Mouse (Mus musculus) cerebellum, adult 2 months (tissue): ENCODE measurements at regions not wholly inside any gene's neighbourhood (a gene's known extent, or its start where the extent isn't known, plus 50 kb on each side); places are given as distances from the start of the nearest gene placed in this dataset.

Experiments
- DNase-seq, 2 experiments: peaks; one replicate each; pipeline ENCODE4 v3.0.0; 2021
- H3K27ac ChIP-seq: fragments of 200-500 bp; 2 replicates; pipeline ENCODE4 v1.5.1; 2012; ENCODE audit warnings: low read length, control low read depth, inconsistent platforms; ENCODE audit not compliant: insufficient read depth
- H3K27me3 ChIP-seq: fragments of 200-500 bp; 2 replicates; pipeline ENCODE4 v1.6.1; 2012; ENCODE audit warnings: inconsistent platforms, mild to moderate bottlenecking, low read length, moderate library complexity; ENCODE audit not compliant: control insufficient read depth, insufficient read depth
- H3K4me1 ChIP-seq: fragments of 200-500 bp; 2 replicates; pipeline ENCODE4 v1.6.1; 2011; ENCODE audit warnings: low read length; ENCODE audit not compliant: control insufficient read depth, insufficient read depth
- H3K4me3 ChIP-seq: fragments of 200-500 bp; replicated peaks from 2 replicates; pipeline ENCODE3; 2011; ENCODE audit warnings: mild to moderate bottlenecking, low read depth, low read length, control low read depth; ENCODE audit not compliant: insufficient read depth
- CTCF ChIP-seq: fragments of 200-500 bp; IDR thresholded peaks from 2 replicates; pipeline ENCODE4 v1.5.1; 2011; ENCODE audit warnings: low read depth, mild to moderate bottlenecking, control low read depth, low read length, moderate library complexity, borderline replicate concordance; ENCODE audit not compliant: insufficient read depth
- POLR2A ChIP-seq: fragments of 200-500 bp; IDR thresholded peaks from 2 replicates; pipeline ENCODE4 v1.6.1; 2011; ENCODE audit warnings: low read length, control low read depth, borderline replicate concordance; ENCODE audit not compliant: insufficient read depth
- WGBS: fragments of 180-500 bp; shearing (Covaris S2); methylation state at CpG from one replicate; pipeline ENCODE4 v1.1.7; 2018; 5-methylcytosine and 5-hydroxymethylcytosine counted together

DNA sequence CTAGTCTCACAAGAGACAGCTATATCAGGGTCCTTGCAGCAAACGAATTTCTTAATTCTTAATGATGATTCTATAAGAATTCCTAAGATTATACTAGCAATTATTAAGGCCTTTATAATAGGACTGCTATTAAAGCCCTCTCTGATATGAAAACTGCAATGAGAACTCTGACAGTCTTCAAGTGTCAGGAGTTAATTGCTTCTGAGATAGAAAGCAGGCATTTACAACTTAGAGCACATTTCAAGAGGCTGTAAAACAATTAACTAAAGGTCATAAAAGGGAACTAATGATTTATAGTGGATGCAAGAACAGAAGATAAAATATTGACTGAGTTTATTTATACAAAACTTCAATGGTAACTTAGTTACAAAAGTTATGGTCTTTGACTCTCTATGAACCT lies 84.9 kb upstream of the Phlpp1 start:
- Histone ChIP-seq H3K4me3 (no peak overlapping the region), H3K27ac (no peak overlapping the region), H3K27me3 (no peaks in the 10 kb centered on the region), H3K4me1 (no peaks in the 10 kb centered on the region)
- DNase-seq = no peak
- 79% methylated on average over 1 of the region's 1 CpGs for WGBS
- TF ChIP-seq POLR2A = no peak
- TF ChIP-seq CTCF = no peak

- WGBS = 80% methylated on average over 3 of the region's 3 CpGs
- Histone ChIP-seq H3K27me3 (no peaks in the 10 kb centered on the region), H3K4me3 (no peak overlapping the region), H3K4me1 (no peaks in the 10 kb centered on the region), H3K27ac (no peak overlapping the region)
- TF ChIP-seq CTCF = no peak
- no peak for TF ChIP-seq POLR2A
- no peak for DNase-seq
Measured at GRCm38 (mm10) chr1:106092909-106093557, 78.5 kb upstream of the Phlpp1 start.

- TF ChIP-seq CTCF = no peak
- no peak for TF ChIP-seq POLR2A
- Histone ChIP-seq H3K27me3 (no peaks in the 10 kb centered on the region), H3K27ac (no peak overlapping the region), H3K4me1 (no peaks in the 10 kb centered on the region), H3K4me3 (no peak overlapping the region)
- 93% methylated on average over 4 of the region's 4 CpGs for WGBS
- DNase-seq = no peak
Measured at GRCm38 (mm10) chr1:106093813-106094212, 77.7 kb upstream of the Phlpp1 start.

DNA sequence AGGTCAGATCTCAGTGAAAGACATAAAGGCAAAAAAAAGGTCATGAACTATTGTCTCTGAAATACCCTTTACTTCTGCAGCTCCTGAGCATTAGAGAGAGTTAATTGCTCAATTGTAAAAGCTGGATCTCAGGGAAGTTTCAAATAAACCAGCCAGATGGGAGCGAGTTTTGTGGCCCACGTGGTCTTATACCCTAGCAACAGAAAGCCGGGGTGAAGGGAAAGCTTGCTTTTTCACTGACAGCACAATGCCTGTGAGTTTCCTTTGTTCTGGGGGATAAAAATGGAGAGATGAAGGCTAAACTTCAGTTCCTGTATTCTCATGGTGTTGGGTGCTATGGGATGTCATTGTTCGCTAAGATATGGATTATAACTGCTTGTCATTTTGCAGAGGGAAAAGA lies 75.2 kb upstream of the Phlpp1 start:
- Histone ChIP-seq H3K4me3 (no peak overlapping the region), H3K27ac (no peak overlapping the region), H3K27me3 (no peaks in the 10 kb centered on the region), H3K4me1 (no peaks in the 10 kb centered on the region)
- 46% methylated on average over 4 of the region's 4 CpGs for WGBS
- DNase-seq = no peak
- TF ChIP-seq CTCF (no peak), POLR2A (no peak)

DNA sequence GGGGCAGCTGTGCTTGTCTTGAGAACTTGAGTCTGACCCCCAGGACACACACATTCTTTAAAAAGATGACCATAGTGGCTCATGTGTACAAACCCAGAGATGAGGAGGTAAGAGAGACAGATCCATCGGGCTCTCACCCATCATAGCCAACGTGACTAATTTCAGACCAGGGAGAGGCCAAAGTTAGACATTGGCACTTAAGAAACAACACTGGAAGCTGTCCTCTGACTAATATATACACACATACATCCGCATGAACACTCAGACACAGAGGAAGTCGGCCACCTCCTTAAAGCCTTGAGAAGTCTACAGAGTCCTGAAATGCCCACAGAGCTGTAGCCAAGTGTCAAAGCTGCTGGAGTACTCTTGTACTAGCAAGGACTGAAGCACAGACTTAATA lies 74.4 kb upstream of the Phlpp1 start:
- H3K27ac ChIP-seq = no peak overlapping the region
- H3K4me3 ChIP-seq = no peak overlapping the region
- no peak for DNase-seq
- TF ChIP-seq POLR2A (no peak), CTCF (no peak)
- WGBS = 92% methylated on average over 4 of the region's 4 CpGs
- H3K27me3 ChIP-seq = no peaks in the 10 kb centered on the region
- no peaks in the 10 kb centered on the region for H3K4me1 ChIP-seq

GRCm38 (mm10) chr1:106100611-106101010 lies 70.9 kb upstream of the Phlpp1 start:
- DNase-seq = no peak
- Histone ChIP-seq H3K4me1 (no peaks in the 10 kb centered on the region), H3K27me3 (no peaks in the 10 kb centered on the region), H3K4me3 (no peak overlapping the region), H3K27ac (no peak overlapping the region)
- 93% methylated on average over 3 of the region's 3 CpGs for WGBS
- no peak for TF ChIP-seq POLR2A
- TF ChIP-seq CTCF = no peak

DNA sequence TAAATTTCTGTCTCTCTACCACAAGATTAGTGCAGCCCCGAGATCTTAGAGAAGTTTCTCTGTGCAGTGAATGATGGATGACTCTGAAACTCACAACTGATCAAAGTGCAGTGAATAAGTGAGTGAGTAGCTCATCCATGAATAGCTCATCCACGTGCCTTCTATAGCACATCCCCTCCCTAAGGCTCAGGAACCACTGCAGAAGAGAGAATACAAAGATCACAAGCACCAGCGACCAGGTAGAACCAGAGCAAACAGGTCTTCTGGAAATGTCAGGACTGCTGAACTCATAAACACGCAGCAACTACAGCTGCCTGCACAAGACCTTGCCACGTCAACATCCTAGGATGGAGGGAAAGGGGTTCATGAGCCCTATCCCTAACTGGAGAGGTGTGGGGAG lies 69.0 kb upstream of the Phlpp1 start:
- Histone ChIP-seq H3K4me3 (no peak overlapping the region), H3K27ac (no peak overlapping the region), H3K27me3 (no peaks in the 10 kb centered on the region), H3K4me1 (no peaks in the 10 kb centered on the region)
- TF ChIP-seq CTCF = no peak
- TF ChIP-seq POLR2A = no peak
- DNase-seq = no peak
- WGBS = 84% methylated on average over 5 of the region's 5 CpGs

- peak in 1 of 2 experiments; percentile 5 for DNase-seq
Measured at GRCm38 (mm10) chr1:106109081-106109480, 62.5 kb upstream of the Phlpp1 start.

More at GRCm38 (mm10) chr1:106109081-106109480, 62.5 kb upstream of the Phlpp1 start:
- no peaks in the 10 kb centered on the region for H3K27me3 ChIP-seq
- TF ChIP-seq CTCF (no peak), POLR2A (no peak)
- no peaks in the 10 kb centered on the region for H3K4me1 ChIP-seq
- H3K27ac ChIP-seq = no peak overlapping the region
- WGBS = 68% methylated on average over 5 of the region's 5 CpGs
- H3K4me3 ChIP-seq = no peak overlapping the region
